Mouse (Mus musculus) G1E-ER4 (cell line): ENCODE measurements around the gene Prex1. TPM values are rescaled to one million over a fixed set of nuclear protein-coding genes. Genes with fewer than 3 reads are reported as not detected.

Source experiments
- GATA1 ChIP-seq: IDR thresholded peaks from one replicate; pipeline ENCODE4 v1.8.0; 2012; ENCODE audit warnings: low read length, inconsistent platforms
- polyA plus RNA-seq: library from polyadenylated mRNA; stranded (reverse); fragments of >175 nt; gene quantifications from 2 replicates; pipeline ENCODE4 v1.2.3, GENCODE M21; 2012

The Prex1 gene
- 1.0 and 1.4 TPM in 2 replicates for polyA plus RNA-seq

DNA sequence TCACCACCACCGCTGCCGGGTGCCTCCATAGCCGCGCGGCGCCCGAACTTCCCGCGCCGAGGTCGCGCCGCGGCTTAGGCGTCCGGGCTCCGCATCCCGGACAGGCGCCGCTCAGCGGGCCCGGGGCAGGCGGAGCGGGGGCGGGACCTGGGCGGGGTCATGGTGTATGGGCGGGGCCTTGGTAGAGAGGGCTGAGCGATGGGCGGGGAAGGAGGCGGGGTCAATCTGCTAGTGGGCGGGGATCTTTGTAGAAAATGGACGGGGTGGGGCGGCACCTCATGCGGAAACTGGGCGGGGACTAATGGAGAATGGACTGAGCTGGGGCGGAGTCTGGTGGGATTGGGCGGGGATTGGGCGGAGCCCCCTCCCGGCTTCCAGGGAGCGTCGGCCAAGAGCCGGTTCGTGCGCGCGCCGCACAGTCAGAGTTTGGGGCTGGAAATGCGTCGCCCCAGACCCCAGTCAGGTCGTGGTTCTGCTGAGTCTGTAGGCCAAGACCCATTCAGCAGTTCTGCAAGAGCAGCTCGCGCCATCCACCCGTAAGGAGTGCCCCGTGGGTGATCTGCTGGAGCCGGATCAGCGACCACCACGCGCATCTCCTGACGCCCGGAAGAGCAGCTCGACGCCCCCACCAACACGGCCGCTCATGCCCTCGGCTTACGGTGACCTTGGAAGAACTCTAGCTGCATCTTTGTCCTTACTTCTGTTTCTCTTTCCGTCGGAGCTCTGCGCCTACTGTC, at the start of gene Prex1:
Gene Prex1 (minus strand): TSS at position 143 of the 737 bp plus-strand sequence.
- no peak for TF ChIP-seq GATA1

- no peak for TF ChIP-seq GATA1
Measured at GRCm38 (mm10) chr2:166757969-166758368, 44.3 kb upstream of the Prex1 start.

DNA sequence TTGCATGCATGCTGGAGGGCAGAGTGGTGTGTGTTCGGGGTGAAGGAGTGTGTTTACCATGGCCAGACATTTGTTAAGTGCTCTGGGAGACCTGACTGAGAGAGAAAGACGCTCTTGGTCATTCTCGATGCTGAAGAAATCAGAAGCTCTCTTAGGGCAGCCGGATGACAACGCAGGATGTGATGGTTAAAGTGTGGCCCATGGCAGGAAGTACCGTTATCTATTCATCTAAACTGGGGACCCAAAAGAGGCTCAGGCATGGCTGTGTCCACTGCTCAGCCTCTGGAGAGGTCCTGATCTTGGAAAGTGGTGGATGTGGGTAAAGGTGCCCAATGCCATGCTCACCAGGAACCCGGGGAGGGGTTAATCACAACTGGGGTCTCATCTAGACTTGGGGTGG, 41.1 kb upstream of the Prex1 start:
- TF ChIP-seq GATA1, result no peak

DNA sequence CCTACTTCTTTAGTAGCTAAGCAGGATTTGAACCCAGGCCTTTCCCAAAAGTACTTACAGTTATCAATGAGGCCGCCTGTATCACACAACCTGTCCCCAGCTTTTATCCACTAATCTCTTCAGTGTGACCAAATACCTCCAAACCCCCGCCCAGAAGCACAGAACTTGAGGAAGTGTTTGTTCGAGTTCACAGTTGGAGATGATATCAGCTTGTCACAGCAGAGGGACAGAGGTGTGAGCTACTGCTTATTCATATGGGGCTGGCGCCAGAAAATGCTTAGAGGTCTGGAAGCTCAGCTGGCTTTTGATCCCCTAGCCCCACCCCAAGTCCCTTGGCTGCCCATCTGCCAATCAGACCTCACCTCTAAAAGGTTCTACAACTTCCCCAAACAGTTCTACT, 40.6 kb upstream of the Prex1 start:
- no peak for TF ChIP-seq GATA1

DNA sequence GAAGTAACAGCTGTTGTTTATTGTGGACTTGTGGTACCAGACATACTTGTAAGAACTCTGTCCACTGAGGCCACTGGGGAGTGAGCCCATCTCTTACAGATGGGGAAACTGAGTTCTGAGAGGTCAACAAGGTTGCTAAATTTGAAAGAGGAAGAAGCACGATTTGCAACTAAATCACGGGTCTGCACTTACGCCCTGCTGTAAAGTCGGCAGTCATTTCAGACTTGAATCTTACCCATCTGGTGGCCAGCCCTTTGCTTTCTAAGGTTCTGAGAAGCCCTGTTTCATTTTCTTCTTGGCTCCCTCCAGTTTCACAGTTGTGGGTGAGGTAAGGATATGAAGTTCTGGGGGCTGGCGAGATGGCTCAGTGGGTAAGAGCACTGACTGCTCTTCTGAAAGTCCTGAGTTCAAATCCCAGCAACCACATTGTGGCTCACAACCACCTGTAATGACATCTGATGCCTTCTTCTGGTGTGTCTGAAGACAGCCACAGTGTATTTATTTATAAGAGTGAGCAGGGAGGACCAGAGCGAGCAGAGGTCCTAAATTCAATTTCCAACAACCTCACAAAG, 37.1 kb upstream of the Prex1 start:
- TF ChIP-seq GATA1, result no peak

DNA sequence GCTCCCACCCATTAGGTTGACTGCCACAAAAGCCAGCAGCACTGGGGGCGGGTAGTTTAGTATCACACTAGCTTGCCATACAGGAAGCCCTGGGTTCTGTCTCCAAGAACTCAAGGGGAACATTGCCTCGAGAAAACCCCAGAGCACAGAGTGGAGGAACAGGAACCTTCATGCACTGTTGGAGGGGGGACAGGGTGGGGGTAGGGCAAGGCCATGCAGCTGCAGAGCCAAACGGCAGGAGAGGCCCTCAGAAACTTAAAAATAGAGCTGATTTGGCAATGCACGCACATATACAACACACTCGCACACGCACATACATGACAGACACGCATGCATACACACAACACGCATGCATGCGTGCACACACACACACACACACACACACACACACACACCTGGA, 32.2 kb upstream of the Prex1 start:
- no peak for TF ChIP-seq GATA1

DNA sequence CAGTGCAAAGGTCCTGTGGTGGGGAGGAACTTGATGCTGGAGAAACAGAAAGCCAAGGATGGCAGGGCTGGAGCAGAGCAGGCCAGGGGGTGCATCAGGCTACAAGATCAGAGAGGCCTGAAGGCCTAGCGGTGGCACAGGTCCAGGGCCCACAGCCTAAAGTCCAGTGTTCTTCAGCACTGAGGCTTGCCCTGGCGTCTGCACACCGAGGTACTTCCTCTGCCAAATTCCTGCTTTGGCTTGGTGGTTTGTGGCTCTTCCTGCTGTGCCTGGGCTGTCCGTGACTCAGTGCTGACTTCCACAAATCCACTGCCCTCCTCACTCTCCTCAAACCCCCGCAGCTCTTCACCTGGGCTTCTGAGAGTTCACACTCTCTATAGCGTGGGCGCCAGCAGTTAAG, 30.8 kb upstream of the Prex1 start:
- no peak for TF ChIP-seq GATA1

DNA sequence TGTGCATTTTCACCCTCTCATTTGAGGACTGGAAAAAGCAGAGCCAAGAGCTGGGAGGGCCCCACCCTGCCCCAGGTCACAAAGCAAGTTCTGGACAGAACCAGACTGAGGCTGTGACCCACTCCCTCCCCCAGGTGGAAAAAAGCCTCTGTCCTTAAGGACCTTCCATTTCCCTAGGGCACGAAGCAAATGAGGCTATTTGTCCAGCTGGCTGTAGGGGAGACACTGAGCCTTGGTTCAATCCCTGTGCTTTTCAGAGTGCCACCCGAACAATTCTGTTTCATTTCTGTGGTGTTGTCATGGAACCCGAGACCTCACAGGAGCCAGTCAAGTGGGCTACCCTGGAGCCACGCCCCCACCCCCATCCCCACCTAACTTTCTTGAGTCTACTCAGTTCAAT, 29.9 kb upstream of the Prex1 start:
- TF ChIP-seq GATA1, result no peak

DNA sequence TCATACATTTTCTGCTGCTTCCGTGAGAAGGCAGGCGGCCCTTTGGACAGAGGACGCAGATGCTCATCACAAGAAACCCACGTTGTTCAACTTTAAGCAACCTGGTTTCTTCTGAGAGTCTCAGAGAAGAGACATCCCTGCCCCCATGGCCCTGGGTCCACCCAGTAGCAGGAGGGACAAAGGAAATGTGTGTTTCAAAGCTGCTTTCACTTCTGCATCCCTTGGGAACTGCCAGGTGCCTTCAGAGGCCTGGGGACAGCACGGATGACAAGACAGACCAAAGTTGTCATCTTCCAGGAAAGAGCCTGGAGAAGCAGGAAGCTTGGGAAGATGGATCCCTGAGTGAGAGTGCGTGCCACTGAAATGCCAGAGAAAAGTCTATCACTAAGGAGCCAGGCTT, 27.8 kb upstream of the Prex1 start:
- TF ChIP-seq GATA1, result no peak

DNA sequence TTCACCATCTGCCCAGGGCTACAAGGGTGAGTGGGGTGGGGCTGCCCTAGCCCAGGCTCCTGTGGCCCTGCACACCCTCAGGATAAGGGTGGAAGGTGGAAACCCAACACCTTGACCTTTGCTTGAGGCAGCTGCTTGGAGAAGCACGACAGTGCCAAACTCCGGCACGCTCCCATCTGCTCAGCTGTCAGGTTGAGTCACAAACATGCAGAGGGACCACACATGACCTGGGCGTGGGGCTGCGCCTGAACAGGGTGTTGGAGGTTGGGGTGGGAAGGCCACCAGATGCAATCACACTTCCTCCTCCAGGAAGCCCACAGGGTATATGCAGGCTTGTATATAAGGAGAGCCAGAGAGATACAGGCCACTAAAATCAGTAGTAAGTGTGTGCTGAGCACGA, 26.8 kb upstream of the Prex1 start:
- no peak for TF ChIP-seq GATA1

DNA sequence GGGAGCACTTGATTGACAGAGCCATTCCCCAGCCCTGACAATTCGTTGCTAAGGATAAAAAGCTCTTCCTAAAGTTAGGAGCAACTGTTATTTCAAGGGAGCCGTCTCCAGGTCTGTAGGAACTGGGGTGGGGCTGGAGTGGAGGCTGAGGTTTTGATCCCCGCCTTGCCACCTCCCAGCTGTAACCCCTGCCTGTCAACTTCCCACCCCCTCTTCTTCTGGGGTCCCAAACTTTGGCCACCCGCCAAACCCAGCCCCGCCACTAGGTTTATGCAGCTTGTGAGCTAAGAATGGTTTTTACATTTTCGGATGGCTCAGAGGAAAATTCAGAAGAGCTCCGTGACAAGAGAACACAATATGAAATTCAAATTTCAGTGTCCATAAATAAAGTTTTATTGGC, 23.7 kb upstream of the Prex1 start:
- TF ChIP-seq GATA1, result no peak

GRCm38 (mm10) chr2:166735469-166736001, 21.9 kb upstream of the Prex1 start:
- TF ChIP-seq GATA1, result no peak

GRCm38 (mm10) chr2:166732860-166733259, 19.2 kb upstream of the Prex1 start:
- no peak for TF ChIP-seq GATA1

DNA sequence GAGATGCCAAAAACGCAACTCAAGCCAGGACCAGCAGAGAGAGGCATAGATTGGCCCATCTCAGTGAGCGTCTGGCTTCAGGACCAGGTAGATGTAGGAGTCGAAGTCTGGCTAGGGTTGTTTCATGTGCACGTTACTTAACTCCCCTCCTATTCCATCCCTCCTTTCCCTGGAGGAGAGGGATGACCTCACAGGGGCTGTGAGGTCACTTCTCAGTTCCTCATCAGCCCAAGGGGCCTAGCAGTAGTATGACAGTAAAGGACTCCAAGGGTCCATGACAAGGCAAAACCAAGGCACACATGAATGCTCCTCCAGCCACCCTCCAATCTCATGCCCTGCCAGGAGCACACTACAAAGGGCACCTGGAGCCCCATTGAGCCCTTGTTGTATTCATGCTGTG, 18.5 kb upstream of the Prex1 start:
- no peak for TF ChIP-seq GATA1

DNA sequence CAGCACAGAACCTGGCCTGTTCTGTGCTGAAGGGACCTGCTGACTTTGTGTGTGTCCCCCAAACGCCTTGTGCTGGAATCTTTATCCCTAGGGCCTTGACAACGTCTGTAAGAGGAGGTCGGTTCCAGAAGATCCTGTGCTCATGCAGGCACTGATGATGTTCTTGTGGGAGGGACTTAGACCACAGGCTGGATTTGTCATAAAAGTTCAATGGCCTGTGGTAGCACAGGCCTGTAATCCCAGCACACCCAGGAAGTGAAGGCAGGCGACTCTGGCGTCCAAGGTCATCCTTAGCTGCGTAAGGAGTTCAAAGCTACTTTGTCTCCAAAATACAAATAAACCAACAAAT, 16.9 kb upstream of the Prex1 start:
- TF ChIP-seq GATA1, result no peak

DNA sequence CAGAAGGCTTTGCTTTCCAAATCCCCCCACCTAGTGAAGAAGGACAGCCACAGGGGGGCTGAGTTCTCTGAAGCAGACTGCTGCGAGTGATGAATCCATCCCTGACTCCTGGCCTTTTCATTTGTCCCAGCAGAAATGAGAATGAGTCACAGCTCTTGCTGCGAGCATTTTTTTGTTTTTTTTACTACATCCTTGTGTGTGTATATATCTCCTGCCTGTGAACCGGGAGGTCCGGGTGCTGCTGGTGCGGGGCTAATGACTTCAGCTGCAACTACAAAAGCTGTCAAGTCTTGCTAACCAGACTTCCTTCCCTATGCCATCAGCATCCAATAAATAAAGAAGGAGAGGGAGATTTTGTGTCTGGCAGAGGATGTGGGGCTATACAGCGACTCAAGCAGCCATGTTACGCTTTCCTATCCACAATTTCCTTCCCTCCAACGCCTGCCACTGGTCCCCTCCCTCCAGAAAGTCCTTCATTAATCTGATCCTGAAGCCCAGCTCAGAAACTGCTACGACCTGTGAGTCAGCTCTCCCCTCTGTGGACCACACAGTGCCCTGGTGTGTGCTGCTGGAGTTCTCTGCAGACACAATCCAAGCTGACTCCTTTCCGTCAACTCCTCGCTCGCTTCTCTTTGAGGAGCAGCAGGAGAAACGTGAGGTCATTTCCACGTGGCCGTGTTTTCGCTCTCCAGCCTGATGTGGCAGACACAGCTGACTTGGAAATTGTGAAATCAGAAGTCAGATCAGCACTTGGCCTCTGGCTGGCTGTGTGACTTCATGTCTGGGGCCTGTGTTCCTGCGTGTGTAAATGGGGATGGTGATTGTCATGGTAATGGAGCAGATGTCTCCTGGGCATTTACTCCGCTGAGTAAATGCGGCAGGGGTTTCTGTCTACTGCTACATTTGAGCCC, 16.3 kb upstream of the Prex1 start:
- no peak for TF ChIP-seq GATA1
